Mouse (Mus musculus) midbrain, embryonic 11.5 days (tissue): ENCODE measurements around the gene Pom121. TPM values are rescaled to one million over a fixed set of nuclear protein-coding genes. Genes with fewer than 3 reads are reported as not detected.
A peak's percentile ranks its signal among the peaks of the same experiment; 100 is the strongest.

Experiments
- ATAC-seq: fragments of 200-750 bp; cut with Nextera tagmentation; 2 replicates; pipeline ENCODE4 v1.8.0; 2017; ENCODE audit warnings: moderate TSS enrichment, moderate library complexity; ENCODE audit not compliant: low FRiP score
- DNase-seq: peaks from one replicate; pipeline ENCODE4 v3.0.0; 2015; ENCODE audit warnings: low spot score; ENCODE audit errors: missing footprints
- H3K27ac ChIP-seq: fragments of 300-500 bp; sonication (generic); 2 replicates; pipeline ENCODE4 v1.5.1; 2014; ENCODE audit warnings: low read depth, low read length
- H3K27me3 ChIP-seq: fragments of 300-500 bp; sonication (generic); 2 replicates; pipeline ENCODE4 v1.6.1; 2014; ENCODE audit warnings: mild to moderate bottlenecking, low read length, moderate library complexity, mixed read lengths; ENCODE audit not compliant: control insufficient read depth, insufficient read depth
- H3K36me3 ChIP-seq: fragments of 300-500 bp; sonication (generic); 2 replicates; pipeline ENCODE4 v1.6.1; 2014; ENCODE audit warnings: mild to moderate bottlenecking, low read length, moderate library complexity, mixed read lengths; ENCODE audit not compliant: control insufficient read depth, insufficient read depth
- H3K4me1 ChIP-seq: fragments of 300-500 bp; sonication (generic); 2 replicates; pipeline ENCODE4 v1.6.1; 2014; ENCODE audit warnings: low read length; ENCODE audit not compliant: control insufficient read depth, insufficient read depth
- H3K4me2 ChIP-seq: fragments of 300-500 bp; sonication (generic); 2 replicates; pipeline ENCODE4 v1.6.1; 2014; ENCODE audit warnings: mild to moderate bottlenecking, moderate library complexity
- H3K4me3 ChIP-seq: fragments of 300-500 bp; sonication (generic); 2 replicates; pipeline ENCODE4 v1.5.1; 2014; ENCODE audit warnings: low read depth, low read length
- H3K9ac ChIP-seq: fragments of 300-500 bp; sonication (generic); 2 replicates; pipeline ENCODE4 v1.6.1; 2014; ENCODE audit warnings: low read length
- H3K9me3 ChIP-seq: fragments of 300-500 bp; sonication (generic); 2 replicates; pipeline ENCODE4 v1.6.1; 2016; ENCODE audit warnings: low read length; ENCODE audit not compliant: control insufficient read depth
- WGBS: fragments of 180-500 bp; shearing (Covaris S2); extraction: QIAGEN DNeasy Blood & Tissue Kit; methylation state at CpG from one replicate; pipeline ENCODE4 v1.1.7; 2014; 5-methylcytosine and 5-hydroxymethylcytosine counted together
- polyA plus RNA-seq: library from polyadenylated mRNA; unstranded; fragments of >200 nt; fragmentation: Nextera tagmentation; extraction: Ambion mirVana; gene quantifications from 2 replicates; pipeline ENCODE4 v1.2.1, GENCODE M21; 2014

Gene Pom121
- polyA plus RNA-seq = 14.4 and 17.2 TPM in 2 replicates

- peak within 1 kb of the TSS; percentile 94 for H3K9ac ChIP-seq
- H3K4me3 ChIP-seq = peak within 1 kb of the TSS; percentile 96
- ATAC-seq (peak; percentile 90), DNase-seq (peak; percentile 99)
- no peaks in the 10 kb centered on the region for H3K9me3 ChIP-seq
- H3K4me1 ChIP-seq = peaks cover 6% of the 10 kb centered on the region; the same call in 1 of the 2 replicates
- H3K27me3 ChIP-seq = no peaks in the 10 kb centered on the region
- under 1% methylated on average over 102 of the region's 110 CpGs for WGBS
- H3K4me2 ChIP-seq = peak within 1 kb of the TSS; percentile 73
- H3K36me3 ChIP-seq = peaks cover 20% of the 10 kb centered on the region
- peak within 1 kb of the TSS; percentile 81; the same call in 1 of the 2 replicates for H3K27ac ChIP-seq
These were observed at the start of gene Pom121 for GRCm38 (mm10) chr5:135394004-135394823. Gene Pom121 (minus strand): TSS chr5:135394546.

- ATAC-seq (no peak), DNase-seq (no peak)
- Histone ChIP-seq H3K4me3 (no peak overlapping the region), H3K9me3 (no peaks in the 10 kb centered on the region), H3K27ac (no peak overlapping the region), H3K9ac (no peak overlapping the region), H3K4me1 (no peaks in the 10 kb centered on the region), H3K27me3 (no peaks in the 10 kb centered on the region), H3K4me2 (no peak overlapping the region), H3K36me3 (peaks cover 19% of the 10 kb centered on the region; the same call in 1 of the 2 replicates)
- 92% methylated on average over 7 of the region's 7 CpGs for WGBS
These were observed 48.1 kb upstream of the Pom121 start for GRCm38 (mm10) chr5:135442430-135442829.

GRCm38 (mm10) chr5:135435039-135435438, 40.7 kb upstream of the Pom121 start:
- no peak overlapping the region for H3K4me2 ChIP-seq
- peaks cover 41% of the 10 kb centered on the region for H3K36me3 ChIP-seq
- DNase-seq (no peak), ATAC-seq (no peak)
- no peaks in the 10 kb centered on the region; the same call in 1 of the 2 replicates for H3K9me3 ChIP-seq
- H3K9ac ChIP-seq = no peak overlapping the region
- no peaks in the 10 kb centered on the region for H3K4me1 ChIP-seq
- H3K4me3 ChIP-seq = no peak overlapping the region
- H3K27me3 ChIP-seq = no peaks in the 10 kb centered on the region
- no peak overlapping the region for H3K27ac ChIP-seq
- 95% methylated on average over 10 of the region's 10 CpGs for WGBS

- no peak overlapping the region for H3K4me2 ChIP-seq
- ATAC-seq = no peak
- WGBS = 99% methylated on average over 4 of the region's 4 CpGs
- no peak overlapping the region for H3K9ac ChIP-seq
- no peak overlapping the region for H3K27ac ChIP-seq
- no peaks in the 10 kb centered on the region for H3K4me1 ChIP-seq
- H3K27me3 ChIP-seq = no peaks in the 10 kb centered on the region
- H3K36me3 ChIP-seq = peaks cover 44% of the 10 kb centered on the region
- no peaks in the 10 kb centered on the region; the same call in 1 of the 2 replicates for H3K9me3 ChIP-seq
- no peak overlapping the region for H3K4me3 ChIP-seq
- no peak for DNase-seq
These were observed 39.5 kb upstream of the Pom121 start for GRCm38 (mm10) chr5:135433861-135434260.

- Histone ChIP-seq H3K4me2 (no peak overlapping the region), H3K27ac (no peak overlapping the region), H3K4me1 (no peaks in the 10 kb centered on the region), H3K4me3 (no peak overlapping the region), H3K9ac (no peak overlapping the region), H3K27me3 (no peaks in the 10 kb centered on the region; the same call in 1 of the 2 replicates), H3K36me3 (peaks cover 48% of the 10 kb centered on the region), H3K9me3 (no peaks in the 10 kb centered on the region; the same call in 1 of the 2 replicates)
- ATAC-seq (no peak), DNase-seq (no peak)
- 91% methylated on average over 6 of the region's 6 CpGs for WGBS
These were observed 36.8 kb upstream of the Pom121 start for GRCm38 (mm10) chr5:135431111-135431510.

- no peak overlapping the region for H3K9ac ChIP-seq
- no peaks in the 10 kb centered on the region for H3K4me1 ChIP-seq
- no peak overlapping the region for H3K27ac ChIP-seq
- no peak overlapping the region for H3K4me3 ChIP-seq
- H3K9me3 ChIP-seq = no peaks in the 10 kb centered on the region
- WGBS = 74% methylated on average over 5 of the region's 5 CpGs
- DNase-seq = no peak
- H3K4me2 ChIP-seq = no peak overlapping the region
- no peaks in the 10 kb centered on the region; the same call in 1 of the 2 replicates for H3K27me3 ChIP-seq
- peaks cover 47% of the 10 kb centered on the region for H3K36me3 ChIP-seq
- no peak for ATAC-seq
These were observed 34.4 kb upstream of the Pom121 start for GRCm38 (mm10) chr5:135428786-135429185.

GRCm38 (mm10) chr5:135410266-135410665, 15.9 kb upstream of the Pom121 start:
- Histone ChIP-seq H3K9me3 (no peaks in the 10 kb centered on the region), H3K9ac (no peak overlapping the region), H3K4me2 (no peak overlapping the region), H3K4me3 (no peak overlapping the region), H3K36me3 (peaks cover 22% of the 10 kb centered on the region), H3K4me1 (no peaks in the 10 kb centered on the region), H3K27ac (no peak overlapping the region), H3K27me3 (no peaks in the 10 kb centered on the region)
- ATAC-seq = no peak
- 93% methylated on average over 9 of the region's 9 CpGs for WGBS
- no peak for DNase-seq

- H3K36me3 ChIP-seq = peaks cover 19% of the 10 kb centered on the region
- H3K9me3 ChIP-seq = no peaks in the 10 kb centered on the region
- WGBS = 93% methylated on average over 4 of the region's 4 CpGs
- no peaks in the 10 kb centered on the region for H3K27me3 ChIP-seq
- H3K27ac ChIP-seq = no peak overlapping the region
- no peak overlapping the region for H3K4me2 ChIP-seq
- no peak for DNase-seq
- no peak for ATAC-seq
- no peak overlapping the region for H3K9ac ChIP-seq
- H3K4me1 ChIP-seq = no peaks in the 10 kb centered on the region
- no peak overlapping the region for H3K4me3 ChIP-seq
These were observed 13.8 kb upstream of the Pom121 start for GRCm38 (mm10) chr5:135408114-135408513.

- Histone ChIP-seq H3K4me2 (no peak overlapping the region), H3K4me3 (no peak overlapping the region), H3K9me3 (no peaks in the 10 kb centered on the region; the same call in 1 of the 2 replicates), H3K36me3 (peaks cover 5% of the 10 kb centered on the region; the same call in 1 of the 2 replicates), H3K4me1 (no peaks in the 10 kb centered on the region), H3K27me3 (no peaks in the 10 kb centered on the region), H3K9ac (no peak overlapping the region), H3K27ac (no peak overlapping the region)
- no peak for ATAC-seq
- WGBS = 83% methylated on average over 8 of the region's 9 CpGs
- DNase-seq = no peak
These were observed 11.1 kb upstream of the Pom121 start for GRCm38 (mm10) chr5:135405437-135405836.
